Mouse (Mus musculus) spleen, adult 2 months (tissue): Measurements from ENCODE around the gene Steap3.

ENCODE experiments used
- CTCF ChIP-seq: fragments of 200-500 bp; IDR thresholded peaks from 2 replicates; pipeline ENCODE4 v1.5.1; 2011; ENCODE audit warnings: mild to moderate bottlenecking, inconsistent platforms; ENCODE audit not compliant: insufficient read depth, insufficient read length, insufficient replicate concordance; ENCODE audit errors: extremely low read depth
- POLR2A ChIP-seq: fragments of 200-500 bp; IDR thresholded peaks from 2 replicates; pipeline ENCODE4 v1.6.1; 2011; ENCODE audit warnings: low read depth, low read length, inconsistent platforms

- no peak for TF ChIP-seq CTCF
- TF ChIP-seq POLR2A = no peak
These were observed 36.8 kb downstream of the Steap3 start for GRCm38 (mm10) chr1:120235631-120236215.
